Mouse (Mus musculus) cerebellum, adult 2 months (tissue): Measurements from ENCODE around the gene Krtap9-5. TPM values are rescaled to one million over a fixed set of nuclear protein-coding genes. Genes with fewer than 3 reads are reported as not detected.
A peak's percentile ranks its signal among the peaks of the same experiment; 100 is the strongest.

ENCODE experiments used
- DNase-seq, 2 experiments: peaks; one replicate each; pipeline ENCODE4 v3.0.0; 2021
- H3K27ac ChIP-seq: fragments of 200-500 bp; 2 replicates; pipeline ENCODE4 v1.5.1; 2012; ENCODE audit warnings: low read length, control low read depth, inconsistent platforms; ENCODE audit not compliant: insufficient read depth
- H3K27me3 ChIP-seq: fragments of 200-500 bp; 2 replicates; pipeline ENCODE4 v1.6.1; 2012; ENCODE audit warnings: inconsistent platforms, mild to moderate bottlenecking, low read length, moderate library complexity; ENCODE audit not compliant: control insufficient read depth, insufficient read depth
- H3K4me1 ChIP-seq: fragments of 200-500 bp; 2 replicates; pipeline ENCODE4 v1.6.1; 2011; ENCODE audit warnings: low read length; ENCODE audit not compliant: control insufficient read depth, insufficient read depth
- H3K4me3 ChIP-seq: fragments of 200-500 bp; replicated peaks from 2 replicates; pipeline ENCODE3; 2011; ENCODE audit warnings: mild to moderate bottlenecking, low read depth, low read length, control low read depth; ENCODE audit not compliant: insufficient read depth
- CTCF ChIP-seq: fragments of 200-500 bp; IDR thresholded peaks from 2 replicates; pipeline ENCODE4 v1.5.1; 2011; ENCODE audit warnings: low read depth, mild to moderate bottlenecking, control low read depth, low read length, moderate library complexity, borderline replicate concordance; ENCODE audit not compliant: insufficient read depth
- POLR2A ChIP-seq: fragments of 200-500 bp; IDR thresholded peaks from 2 replicates; pipeline ENCODE4 v1.6.1; 2011; ENCODE audit warnings: low read length, control low read depth, borderline replicate concordance; ENCODE audit not compliant: insufficient read depth
- WGBS: fragments of 180-500 bp; shearing (Covaris S2); methylation state at CpG from one replicate; pipeline ENCODE4 v1.1.7; 2018; 5-methylcytosine and 5-hydroxymethylcytosine counted together
- polyA plus RNA-seq: library from polyadenylated mRNA; depleted of rRNA; stranded (reverse); fragments of >200 nt; gene quantifications from 2 replicates; pipeline ENCODE4 v1.2.3, GENCODE M21; 2012

Krtap9-5 gene
- polyA plus RNA-seq, 1 experiment = not detected

- no peak overlapping the region for H3K27ac ChIP-seq
- WGBS = 98% methylated on average over 1 of the region's 1 CpGs
- peaks cover 15% of the 10 kb centered on the region for H3K4me1 ChIP-seq
Measured at GRCm38 (mm10) chr11:99983442-99983841, 35.2 kb downstream of the Krtap9-5 start.

GRCm38 (mm10) chr11:99985291-99986092 is 37.2 kb downstream of the Krtap9-5 start:
- DNase-seq = peak; percentile 86 to 91
- WGBS = 10% methylated on average over 20 of the region's 20 CpGs
- peaks cover 15% of the 10 kb centered on the region for H3K4me1 ChIP-seq
- H3K27me3 ChIP-seq = no peaks in the 10 kb centered on the region
- H3K27ac ChIP-seq = peak overlapping the region; percentile 26
- TF ChIP-seq CTCF = no peak
- no peak for TF ChIP-seq POLR2A
- no peak overlapping the region for H3K4me3 ChIP-seq

More at GRCm38 (mm10) chr11:99983442-99983841, 35.2 kb downstream of the Krtap9-5 start:
- no peak for TF ChIP-seq POLR2A
- DNase-seq = no peak
- no peaks in the 10 kb centered on the region for H3K27me3 ChIP-seq
- no peak overlapping the region for H3K4me3 ChIP-seq

GRCm38 (mm10) chr11:99986180-99986647 is 37.9 kb downstream of the Krtap9-5 start, which contains the start of gene Krtap16-1:
Gene Krtap16-1, minus strand, starts transcription at chr11:99986597.
- 71% methylated on average over 8 of the region's 8 CpGs for WGBS
- no peak for TF ChIP-seq POLR2A
- TF ChIP-seq CTCF = no peak
- Histone ChIP-seq H3K4me1 (peaks cover 15% of the 10 kb centered on the region), H3K4me3 (no peak within 1 kb of the TSS), H3K27me3 (no peaks in the 10 kb centered on the region), H3K27ac (peak within 1 kb of the TSS; percentile 26)
- DNase-seq = no peak

GRCm38 (mm10) chr11:99988530-99988929 is 40.3 kb downstream of the Krtap9-5 start:
- WGBS = 95% methylated on average over 3 of the region's 3 CpGs

GRCm38 (mm10) chr11:99989881-99990405 is 41.7 kb downstream of the Krtap9-5 start:
- Histone ChIP-seq H3K4me1 (peaks cover 13% of the 10 kb centered on the region), H3K27me3 (no peaks in the 10 kb centered on the region), H3K4me3 (no peak overlapping the region), H3K27ac (no peak overlapping the region)
- DNase-seq = peak in 1 of 2 experiments; percentile 11
- 79% methylated on average over 6 of the region's 6 CpGs for WGBS
- TF ChIP-seq POLR2A (no peak), CTCF (no peak)

More at GRCm38 (mm10) chr11:99988530-99988929, 40.3 kb downstream of the Krtap9-5 start:
- Histone ChIP-seq H3K27me3 (no peaks in the 10 kb centered on the region), H3K27ac (no peak overlapping the region), H3K4me1 (peaks cover 15% of the 10 kb centered on the region), H3K4me3 (no peak overlapping the region)
- no peak for DNase-seq
- TF ChIP-seq CTCF (no peak), POLR2A (no peak)

GRCm38 (mm10) chr11:99990571-99990970 is 42.3 kb downstream of the Krtap9-5 start:
- no peak overlapping the region for H3K27ac ChIP-seq
- TF ChIP-seq POLR2A = no peak
- no peak for TF ChIP-seq CTCF
- no peak overlapping the region for H3K4me3 ChIP-seq
- WGBS = 72% methylated on average over 3 of the region's 3 CpGs
- no peaks in the 10 kb centered on the region for H3K27me3 ChIP-seq
- DNase-seq = no peak
- H3K4me1 ChIP-seq = peaks cover 11% of the 10 kb centered on the region

GRCm38 (mm10) chr11:99993620-99994383 is 45.5 kb downstream of the Krtap9-5 start, which contains the start of gene Krtap17-1:
Gene Krtap17-1, minus strand, starts transcription at chr11:99993994.
- H3K4me3 ChIP-seq = no peak within 1 kb of the TSS

GRCm38 (mm10) chr11:99994384-99994661 is 46.0 kb downstream of the Krtap9-5 start:
- Histone ChIP-seq H3K27me3 (no peaks in the 10 kb centered on the region), H3K27ac (no peak overlapping the region), H3K4me3 (no peak overlapping the region), H3K4me1 (no peaks in the 10 kb centered on the region; the same call in 1 of the 2 replicates)
- no peak for DNase-seq
- WGBS = 73% methylated on average over 4 of the region's 4 CpGs
- no peak for TF ChIP-seq POLR2A
- TF ChIP-seq CTCF = no peak

More at GRCm38 (mm10) chr11:99993620-99994383, 45.5 kb downstream of the Krtap9-5 start, which contains the start of gene Krtap17-1:
- Histone ChIP-seq H3K27me3 (no peaks in the 10 kb centered on the region), H3K4me1 (no peaks in the 10 kb centered on the region; the same call in 1 of the 2 replicates), H3K27ac (no peak within 1 kb of the TSS)
- TF ChIP-seq POLR2A = no peak
- TF ChIP-seq CTCF = no peak
- WGBS = 26% methylated on average over 26 of the region's 26 CpGs
- DNase-seq = no peak
